Mouse (Mus musculus) c-Kit-negative CD71-positive TER-119-positive erythroid progenitor cells, embryonic 14.5 days (primary cell): ENCODE measurements around the gene Exosc5.

Experiments
- DNase-seq: peaks from one replicate; pipeline ENCODE4 v3.0.0-alpha.2; 2013; ENCODE audit warnings: low read depth, low spot score

Gene Exosc5

GRCm38 (mm10) chr7:25658657-25659472 is at the start of gene Exosc5, which contains the start of gene Bckdha:
Gene Exosc5, plus strand, starts transcription at chr7:25659164.
Gene Bckdha, minus strand, starts transcription at chr7:25658981.
- DNase-seq, result peak; percentile 99

- no peak for DNase-seq
Observed at GRCm38 (mm10) chr7:25610056-25610455, 48.9 kb upstream of the Exosc5 start.

- no peak for DNase-seq
Observed at GRCm38 (mm10) chr7:25611501-25611900, 47.5 kb upstream of the Exosc5 start.

GRCm38 (mm10) chr7:25614086-25614485 is 44.9 kb upstream of the Exosc5 start:
- no peak for DNase-seq

GRCm38 (mm10) chr7:25614831-25615705 is 43.9 kb upstream of the Exosc5 start:
- DNase-seq, result no peak

DNA sequence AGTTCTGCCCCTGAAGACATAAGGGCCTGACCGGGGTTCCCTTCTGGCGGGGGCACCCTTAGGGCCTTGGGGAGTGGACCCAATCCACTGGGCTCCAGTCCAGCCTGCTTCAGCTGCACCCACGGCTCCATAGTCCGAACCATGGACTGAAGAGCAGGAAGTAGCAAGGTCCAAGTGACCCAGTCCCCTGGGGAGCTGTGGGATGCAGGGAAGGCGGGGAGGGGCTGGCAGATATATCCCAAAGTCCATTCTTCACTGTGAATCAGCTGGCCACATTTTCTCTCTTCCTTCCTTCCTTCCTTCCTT is 43.3 kb upstream of the Exosc5 start, which contains the start of gene Erich4:
Erich4 (minus strand) TSS at position 187 of the 306 bp plus-strand sequence.
- no peak for DNase-seq

DNA sequence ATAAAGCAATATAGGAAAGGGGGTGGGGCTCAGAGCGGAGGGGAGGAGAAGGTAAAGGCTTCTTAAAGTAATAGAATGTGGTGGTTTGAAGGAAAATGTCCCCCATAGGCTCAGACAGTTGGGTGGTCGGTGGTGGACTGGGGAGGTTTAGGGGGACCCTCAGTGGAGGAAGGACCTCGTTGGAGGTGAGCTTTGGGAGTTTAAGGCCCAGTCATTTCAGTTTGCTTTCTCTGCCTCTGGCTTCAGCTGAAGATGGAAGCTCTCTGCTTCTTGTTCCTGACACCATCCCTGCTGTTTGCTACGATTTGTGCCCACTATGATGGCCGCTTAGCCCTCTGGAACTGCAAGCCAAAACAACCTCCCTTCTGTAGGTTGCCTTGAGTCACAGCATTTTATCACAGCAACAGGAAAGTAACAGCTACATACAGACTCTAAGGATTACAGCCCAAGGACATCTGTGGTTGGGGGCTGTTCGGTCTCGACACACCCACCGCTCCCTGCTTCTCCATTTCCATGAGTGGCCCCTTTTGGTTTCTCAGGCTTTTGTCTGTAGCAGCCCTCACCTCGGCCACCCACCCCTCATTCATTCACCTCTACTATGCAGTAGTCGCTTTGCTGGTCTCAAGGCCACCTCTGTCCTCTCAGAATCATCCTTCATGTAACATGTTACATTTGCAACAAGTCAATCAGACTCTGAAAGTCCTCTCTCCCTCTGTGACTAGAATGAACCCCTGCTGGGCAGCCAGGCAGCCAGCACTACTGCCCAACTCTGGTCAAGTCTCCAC is 41.4 kb upstream of the Exosc5 start:
- no peak for DNase-seq

DNA sequence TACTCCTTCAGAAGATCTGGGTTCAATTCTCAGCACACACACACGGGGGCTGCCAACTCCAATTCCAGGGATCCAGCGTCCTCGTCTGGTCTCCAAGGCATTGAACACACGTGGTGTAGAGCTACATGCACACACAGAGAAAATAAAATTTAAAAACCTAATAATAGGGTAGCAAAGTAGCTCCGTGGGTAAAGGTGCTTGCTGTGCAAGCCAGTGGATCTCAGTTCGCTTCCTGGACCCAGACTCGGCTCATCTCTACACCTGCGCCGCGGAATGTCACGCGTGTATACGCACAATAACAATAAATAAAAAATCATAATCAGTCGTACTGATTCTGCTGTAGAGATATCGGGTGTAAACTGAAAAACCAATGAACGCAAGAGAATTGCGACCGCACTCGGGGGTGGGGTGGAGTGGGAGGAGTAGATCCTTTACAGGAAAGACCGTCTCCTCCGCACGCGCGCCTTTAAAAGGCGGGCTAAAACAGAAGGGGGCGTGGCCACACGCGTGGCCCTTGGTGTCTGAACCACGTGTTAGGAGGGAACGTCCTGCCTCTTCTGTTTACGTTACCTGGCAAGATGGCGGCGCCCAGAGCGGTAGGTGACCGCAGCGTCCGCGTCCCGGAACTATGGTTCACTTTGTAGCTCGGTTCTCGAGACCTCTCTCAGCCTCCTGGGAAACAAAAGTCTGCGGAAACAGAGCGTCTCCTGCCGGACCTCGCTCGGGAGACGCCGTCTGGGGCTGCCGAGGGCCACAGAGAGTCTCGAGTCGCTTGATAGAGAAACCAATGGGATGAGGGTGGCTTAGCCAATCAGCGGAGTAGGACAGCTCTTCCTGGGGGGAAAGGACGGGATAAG is 39.9 kb upstream of the Exosc5 start, which contains the start of gene Dmac2:
Dmac2 (plus strand) TSS at position 550 of the 857 bp plus-strand sequence.
- DNase-seq, result peak; percentile 72

DNA sequence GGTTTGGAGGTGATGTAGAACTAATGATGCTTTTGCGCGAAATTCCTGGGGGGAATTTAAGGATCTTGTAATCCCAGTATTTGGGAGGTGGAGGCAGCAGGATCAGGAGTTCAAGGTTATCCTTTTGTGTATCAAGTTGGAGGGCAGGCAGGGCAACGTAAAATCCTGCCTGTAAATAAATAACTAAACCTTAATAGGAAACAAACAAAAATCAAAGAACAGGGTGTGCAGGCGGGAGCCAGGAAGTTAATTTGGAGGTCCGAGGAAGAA is 39.3 kb upstream of the Exosc5 start:
- no peak for DNase-seq

DNA sequence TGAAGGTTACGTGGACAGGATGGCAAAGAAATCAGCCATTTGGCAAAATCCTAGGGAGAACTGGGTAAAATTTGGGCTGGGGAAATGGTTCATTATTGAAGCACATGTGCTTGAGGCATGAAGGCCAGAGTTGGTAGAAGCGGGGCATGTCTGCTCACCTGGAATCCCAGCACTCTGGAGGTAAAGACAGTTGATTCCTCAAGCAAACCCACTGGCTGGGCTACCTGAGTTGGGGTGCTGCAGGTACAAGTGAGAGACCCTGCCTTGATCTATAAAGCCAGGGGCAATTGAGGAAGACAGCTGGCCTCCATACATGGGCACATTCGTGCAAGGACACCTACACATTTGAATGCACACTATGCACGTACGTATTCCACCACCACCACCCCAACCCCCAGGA is 38.9 kb upstream of the Exosc5 start:
- DNase-seq, result no peak

- no peak for DNase-seq
Observed at GRCm38 (mm10) chr7:25620751-25621150, 38.2 kb upstream of the Exosc5 start.

DNA sequence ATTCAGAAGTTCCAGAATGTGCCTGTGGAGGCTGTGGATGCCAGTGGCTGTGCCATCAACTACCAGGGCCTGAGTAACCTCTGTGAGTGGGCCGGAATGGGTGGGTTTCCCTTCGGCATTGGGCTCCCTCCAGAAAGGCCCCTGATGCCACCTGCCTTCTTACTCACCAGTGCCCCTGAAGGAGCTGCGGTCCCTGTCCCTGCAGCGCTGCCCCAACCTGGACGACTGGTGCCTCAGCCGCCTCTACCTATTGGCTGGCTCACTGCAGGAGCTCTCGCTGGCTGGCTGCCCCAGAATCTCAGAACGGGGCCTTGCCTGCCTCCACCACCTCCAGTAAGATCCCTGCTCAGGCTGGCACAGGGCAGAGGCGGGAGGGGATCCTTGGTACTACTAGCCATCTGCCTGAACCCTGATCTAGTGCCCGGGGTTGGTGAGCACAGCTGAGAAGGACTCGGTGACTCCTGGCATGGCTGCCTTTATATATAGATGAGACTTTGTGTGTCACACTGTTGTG is 35.0 kb upstream of the Exosc5 start:
- no peak for DNase-seq

GRCm38 (mm10) chr7:25624851-25625250 is 34.1 kb upstream of the Exosc5 start:
- DNase-seq, result no peak

GRCm38 (mm10) chr7:25625594-25626250 is 33.2 kb upstream of the Exosc5 start:
- DNase-seq, result no peak

GRCm38 (mm10) chr7:25626509-25627430 is 32.2 kb upstream of the Exosc5 start, which contains the start of gene B3gnt8:
Gene B3gnt8, plus strand, starts transcription at chr7:25626654.
- DNase-seq, result no peak

GRCm38 (mm10) chr7:25627431-25628322 is 31.3 kb upstream of the Exosc5 start:
- DNase-seq, result peak; percentile 21

GRCm38 (mm10) chr7:25628323-25628620 is 30.7 kb upstream of the Exosc5 start:
- DNase-seq, result no peak

- no peak for DNase-seq
Observed at GRCm38 (mm10) chr7:25632679-25633078, 26.3 kb upstream of the Exosc5 start.
